Mouse (Mus musculus): ENCODE data around the gene Caskin1.

The Caskin1 gene

DNA sequence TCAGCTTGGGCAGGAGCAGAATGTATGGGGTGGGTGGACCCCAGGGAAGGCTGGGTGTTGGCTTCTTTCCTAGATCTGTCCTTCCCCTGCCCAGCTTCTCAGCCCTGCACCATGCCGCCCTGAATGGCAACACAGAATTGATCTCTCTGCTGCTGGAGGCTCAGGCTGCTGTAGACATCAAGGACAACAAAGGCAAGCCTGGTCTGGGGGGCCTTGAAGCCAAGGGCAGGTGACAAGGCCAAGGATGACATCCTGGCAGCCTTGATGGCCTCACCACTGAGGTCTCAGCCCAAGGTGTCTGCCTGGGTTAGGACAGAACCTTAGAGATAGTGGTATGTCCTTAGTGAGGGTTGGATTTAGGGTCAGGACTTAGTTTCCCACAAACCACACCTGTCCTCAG lies 7.6 kb downstream of the Caskin1 start:
- no peak for DNase-seq

DNA sequence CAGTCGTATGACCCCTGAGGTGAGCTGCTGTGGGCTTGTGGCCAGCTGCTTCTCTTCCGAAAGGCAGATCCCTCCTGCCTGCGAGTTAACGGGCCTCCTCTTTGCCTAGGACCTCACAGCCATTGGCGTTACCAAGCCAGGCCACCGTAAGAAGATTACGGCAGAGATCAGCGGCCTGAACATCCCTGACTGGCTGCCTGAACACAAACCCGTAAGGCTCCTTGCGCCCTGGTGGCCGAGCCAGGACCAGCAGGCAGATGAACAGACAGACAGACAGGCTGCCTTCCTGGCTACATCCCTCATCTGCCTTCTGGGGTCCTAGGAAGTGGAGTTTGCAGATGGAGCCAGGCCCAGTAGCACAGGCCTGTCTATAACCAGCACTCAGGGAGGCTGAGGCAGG lies 13.8 kb downstream of the Caskin1 start:
- DNase-seq = no peak

DNA sequence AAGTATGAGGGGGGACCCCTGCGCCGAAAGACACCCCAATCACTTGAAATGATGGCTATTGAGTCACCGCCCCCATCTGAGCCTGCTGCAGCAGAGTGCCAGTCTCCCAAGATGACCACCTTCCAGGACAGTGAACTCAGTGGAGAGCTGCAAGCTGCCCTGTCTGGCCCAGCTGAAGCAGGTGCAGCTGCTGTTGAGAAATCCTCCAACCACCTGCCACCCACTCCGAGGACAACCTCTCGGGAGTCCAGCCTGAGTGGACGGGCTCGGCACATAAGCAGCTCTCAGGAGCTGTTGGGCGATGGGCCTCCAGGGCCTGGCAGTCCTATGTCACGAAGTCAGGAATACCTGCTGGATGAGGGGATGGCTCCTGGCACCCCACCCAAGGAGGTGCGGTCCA lies 15.7 kb downstream of the Caskin1 start:
- no peak for DNase-seq

DNA sequence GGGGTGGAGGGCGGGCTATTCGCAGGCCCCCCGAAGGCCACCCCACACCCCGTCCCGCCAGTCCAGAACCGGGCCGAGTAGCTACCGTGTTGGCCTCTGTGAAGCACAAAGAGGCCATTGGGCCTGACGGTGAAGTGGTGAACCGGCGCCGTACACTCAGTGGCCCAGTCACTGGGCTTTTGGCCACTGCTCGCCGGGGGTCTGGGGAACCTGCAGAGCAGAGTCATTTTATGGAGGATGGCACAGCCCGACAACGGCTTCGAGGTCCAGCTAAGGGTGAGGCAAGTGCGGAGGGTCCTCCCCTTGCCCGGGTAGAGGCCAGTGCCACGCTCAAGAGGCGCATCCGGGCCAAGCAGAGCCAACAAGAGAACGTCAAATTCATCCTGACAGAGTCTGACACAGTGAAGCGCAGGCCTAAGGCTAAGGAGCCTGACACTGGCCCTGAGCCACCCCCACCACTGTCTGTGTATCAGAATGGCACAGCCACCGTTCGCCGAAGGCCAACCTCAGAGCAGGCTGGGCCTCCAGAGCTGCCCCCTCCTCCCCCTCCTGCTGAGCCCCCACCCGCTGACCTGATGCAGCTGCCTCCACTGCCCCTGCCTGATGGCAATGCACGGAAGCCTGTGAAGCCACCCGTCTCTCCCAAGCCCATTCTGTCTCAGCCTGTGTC lies 17.0 kb downstream of the Caskin1 start:
- DNase-seq = no peak

DNA sequence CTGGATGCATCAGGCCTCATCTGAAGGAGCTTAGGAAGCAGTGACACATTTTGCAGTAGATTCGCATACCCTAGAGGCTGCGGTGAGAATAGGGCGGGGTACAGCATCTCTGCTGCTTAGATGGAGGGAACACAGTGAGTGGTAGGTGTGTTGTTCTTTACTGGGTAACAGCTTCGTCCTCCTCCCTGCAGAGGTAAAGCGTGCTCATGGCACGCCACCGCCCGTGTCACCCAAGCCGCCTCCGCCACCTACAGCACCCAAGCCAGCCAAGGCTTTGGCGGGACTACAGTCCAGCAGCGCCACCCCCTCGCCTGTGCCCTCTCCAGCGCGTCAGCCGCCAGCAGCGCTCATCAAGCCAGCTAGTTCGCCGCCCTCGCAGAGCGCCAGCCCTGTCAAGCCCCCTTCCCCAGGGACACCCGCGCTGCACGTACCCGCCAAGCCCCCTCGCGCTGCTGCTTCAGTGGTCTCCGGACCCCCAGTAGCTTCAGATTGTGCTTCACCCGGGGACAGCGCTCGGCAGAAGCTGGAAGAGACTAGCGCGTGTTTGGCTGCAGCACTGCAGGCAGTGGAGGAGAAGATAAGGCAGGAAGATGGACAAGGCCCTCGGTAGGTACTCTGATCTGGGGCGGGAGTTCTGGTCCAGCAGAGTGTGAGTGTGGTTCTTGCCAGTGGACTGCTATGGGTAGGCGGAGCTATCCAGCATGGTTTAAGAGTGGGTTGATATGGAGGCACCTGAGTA lies 18.1 kb downstream of the Caskin1 start:
- no peak for DNase-seq

DNA sequence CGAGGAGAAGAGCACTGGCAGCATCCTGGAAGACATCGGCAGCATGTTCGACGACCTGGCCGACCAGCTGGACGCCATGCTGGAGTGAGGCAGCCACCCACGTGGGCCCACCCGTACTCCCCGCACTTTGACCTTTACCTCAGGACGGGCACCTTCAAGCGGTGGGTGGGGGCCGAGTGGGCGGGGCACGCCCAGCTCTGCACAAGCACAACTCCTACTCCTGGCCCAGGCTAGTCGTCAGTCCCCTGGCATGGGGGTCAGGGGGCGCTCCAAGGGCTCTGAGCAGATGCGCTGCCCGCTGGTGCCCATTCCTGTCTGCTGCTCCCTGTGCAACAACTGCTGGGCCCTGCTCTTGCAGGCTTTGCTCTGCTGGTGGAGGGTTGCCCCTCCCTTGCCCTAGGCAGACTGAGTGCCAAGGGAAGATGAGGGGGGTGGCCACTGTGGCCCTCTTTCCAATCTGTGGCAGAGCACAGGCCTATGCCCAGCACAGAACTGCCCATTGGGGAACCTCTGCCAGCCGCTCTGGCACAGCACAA lies 18.8 kb downstream of the Caskin1 start:
- DNase-seq = no peak

DNA sequence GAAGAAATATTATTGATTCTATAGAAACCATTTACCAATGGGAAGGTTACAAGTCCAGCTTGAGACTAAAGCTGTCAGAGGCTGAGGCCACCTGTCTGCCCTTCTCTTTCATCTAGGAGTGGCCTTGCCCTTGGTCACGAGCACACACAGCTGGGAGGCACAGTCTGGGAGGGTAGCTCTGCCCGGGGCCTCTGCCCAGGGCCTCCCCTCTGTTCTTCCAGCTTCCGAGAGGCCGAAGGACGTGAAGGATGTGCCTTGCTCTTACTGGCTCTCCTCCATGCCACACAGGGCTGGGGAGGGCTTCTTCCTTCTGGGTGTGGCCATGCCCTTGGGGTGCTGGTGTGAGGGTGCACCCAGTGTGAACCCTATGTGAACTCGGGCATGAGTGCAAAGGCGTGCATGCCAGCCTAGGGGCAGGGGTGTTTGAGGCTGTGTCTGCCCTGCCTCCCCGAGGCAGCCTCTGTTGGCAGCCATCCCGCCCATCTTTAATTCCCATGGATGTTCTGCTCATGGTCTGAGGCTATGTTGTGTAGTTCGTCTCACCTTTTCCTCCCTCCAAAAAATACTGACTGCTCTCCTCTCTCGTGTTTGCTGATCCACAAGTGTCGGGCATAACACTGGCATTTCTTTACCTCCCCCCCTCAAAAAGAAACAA lies 19.5 kb downstream of the Caskin1 start:
- DNase-seq = no peak

DNA sequence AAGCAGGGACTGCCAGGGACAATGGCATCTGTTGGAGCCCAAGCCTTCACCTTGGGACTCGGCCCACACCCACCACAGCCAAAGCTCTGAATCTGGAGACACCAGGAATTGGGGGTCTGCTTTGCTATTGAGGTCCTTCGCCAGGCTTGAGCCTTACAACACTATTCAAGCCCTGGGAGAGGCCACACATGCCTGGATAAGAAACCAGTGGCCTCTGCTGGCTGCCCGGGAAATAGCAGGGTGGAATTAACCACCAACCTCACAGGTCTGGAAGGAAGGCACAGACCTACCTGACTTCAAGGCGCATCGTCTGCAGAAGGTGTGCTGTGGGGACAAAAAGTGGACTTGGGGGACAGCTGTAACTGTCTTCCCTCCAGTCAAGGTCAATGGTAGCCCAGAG lies 25.2 kb downstream of the Caskin1 start:
- DNase-seq = peak; percentile 69

DNA sequence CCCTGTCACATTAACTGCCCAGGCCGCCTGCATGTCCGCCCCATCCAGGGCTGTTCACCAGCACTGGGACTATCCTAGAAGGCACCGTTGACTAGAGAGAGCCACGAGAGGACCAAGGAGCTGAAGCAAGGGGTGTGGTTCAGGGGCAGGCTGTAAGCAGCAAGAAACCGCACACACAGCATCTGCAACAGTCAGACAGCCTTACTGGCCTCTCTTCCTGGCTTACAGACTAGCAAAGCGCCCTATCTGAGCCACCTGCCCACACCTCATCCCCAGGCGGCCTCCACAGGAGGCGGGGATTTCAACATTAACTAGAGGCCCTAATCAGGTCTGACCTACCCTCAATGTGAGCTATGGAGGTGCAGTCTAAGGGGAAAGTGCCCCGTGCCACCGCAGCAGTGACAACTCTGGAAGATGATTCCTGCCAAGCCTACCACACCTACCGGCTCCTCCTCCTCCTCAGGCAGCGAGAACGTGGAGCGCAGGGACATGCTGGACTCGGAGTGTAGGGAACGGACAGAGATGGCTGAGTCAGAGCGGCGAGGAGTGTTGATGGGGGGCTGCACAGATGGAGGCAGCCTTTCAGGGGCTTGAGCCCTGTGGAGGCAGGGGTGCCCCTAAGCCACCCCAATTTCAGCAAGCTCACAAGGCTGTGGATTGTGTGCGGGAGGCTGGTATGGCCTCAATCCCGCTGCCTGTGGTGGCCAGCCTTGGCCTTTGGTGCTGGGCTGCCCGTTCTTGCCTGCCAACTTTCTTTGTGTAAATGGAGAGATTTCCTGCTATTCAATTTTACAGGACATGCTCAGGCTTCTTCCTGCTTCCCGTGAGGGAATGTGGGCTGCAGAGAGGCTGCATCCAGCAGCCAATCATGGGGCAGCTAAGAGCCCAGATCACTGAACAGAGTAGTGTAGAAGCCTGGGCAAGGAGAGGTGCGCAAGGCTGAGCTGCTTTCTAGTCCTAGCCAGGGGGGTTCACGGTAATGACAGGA lies 26.2 kb downstream of the Caskin1 start:
- DNase-seq = peak; percentile 35

DNA sequence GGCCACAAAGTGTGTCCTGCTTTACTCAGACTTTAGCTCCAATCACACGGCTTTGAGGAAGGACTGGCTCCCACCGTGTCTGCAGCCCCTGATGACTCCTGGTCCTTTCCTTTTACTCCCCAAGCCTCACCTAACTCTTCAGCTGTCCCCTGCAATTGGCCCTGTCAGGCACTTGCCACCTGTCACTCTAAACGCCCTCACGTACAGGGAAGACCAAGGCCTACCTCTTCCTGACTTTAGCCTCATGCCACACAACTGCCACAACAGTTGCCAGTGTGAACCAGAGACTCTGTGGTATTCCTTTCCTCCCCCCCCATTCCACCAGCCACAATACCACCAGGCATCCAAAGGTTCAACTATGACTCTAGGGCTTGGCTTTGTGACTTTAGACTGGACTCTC lies 32.0 kb downstream of the Caskin1 start:
- DNase-seq = no peak

DNA sequence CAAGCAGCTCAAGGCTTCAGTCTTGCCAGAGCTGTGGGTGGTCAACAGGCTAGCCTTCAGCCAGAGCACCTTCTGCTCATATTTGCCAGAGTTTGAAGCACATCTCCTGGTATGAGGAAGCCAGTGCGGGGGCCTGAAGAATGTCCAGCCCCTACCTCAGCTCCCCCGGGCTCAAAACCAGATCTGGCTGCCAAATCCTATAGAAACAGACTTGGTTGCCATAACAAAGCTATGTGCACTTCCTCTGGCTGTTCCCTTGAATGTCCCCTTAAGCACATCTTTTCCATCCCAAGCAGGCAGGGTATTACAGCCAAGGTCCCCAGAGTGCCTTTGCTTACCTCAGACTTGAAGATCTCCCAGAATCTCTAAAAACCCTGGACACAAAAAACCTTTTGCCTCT lies 36.3 kb downstream of the Caskin1 start:
- no peak for DNase-seq

DNA sequence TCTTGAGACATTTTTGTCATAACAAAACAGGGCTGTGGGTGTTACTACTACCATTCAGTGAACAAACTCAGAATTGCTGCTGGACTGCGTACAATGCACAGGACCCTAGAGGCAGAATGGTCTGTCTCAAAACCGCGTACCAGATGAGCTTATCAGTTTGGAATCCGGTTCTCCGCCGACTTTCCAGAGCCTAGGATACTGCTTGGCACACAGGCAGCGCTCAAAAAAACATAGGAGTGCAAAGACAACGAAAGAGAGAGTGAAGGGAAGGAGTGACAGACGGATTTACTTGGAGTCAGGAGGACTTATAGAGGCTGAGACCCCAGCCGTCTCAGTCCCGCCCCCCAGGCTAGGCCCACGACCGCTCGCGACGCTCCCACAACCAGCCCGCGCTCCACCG lies 38.9 kb downstream of the Caskin1 start:
- DNase-seq = no peak

DNA sequence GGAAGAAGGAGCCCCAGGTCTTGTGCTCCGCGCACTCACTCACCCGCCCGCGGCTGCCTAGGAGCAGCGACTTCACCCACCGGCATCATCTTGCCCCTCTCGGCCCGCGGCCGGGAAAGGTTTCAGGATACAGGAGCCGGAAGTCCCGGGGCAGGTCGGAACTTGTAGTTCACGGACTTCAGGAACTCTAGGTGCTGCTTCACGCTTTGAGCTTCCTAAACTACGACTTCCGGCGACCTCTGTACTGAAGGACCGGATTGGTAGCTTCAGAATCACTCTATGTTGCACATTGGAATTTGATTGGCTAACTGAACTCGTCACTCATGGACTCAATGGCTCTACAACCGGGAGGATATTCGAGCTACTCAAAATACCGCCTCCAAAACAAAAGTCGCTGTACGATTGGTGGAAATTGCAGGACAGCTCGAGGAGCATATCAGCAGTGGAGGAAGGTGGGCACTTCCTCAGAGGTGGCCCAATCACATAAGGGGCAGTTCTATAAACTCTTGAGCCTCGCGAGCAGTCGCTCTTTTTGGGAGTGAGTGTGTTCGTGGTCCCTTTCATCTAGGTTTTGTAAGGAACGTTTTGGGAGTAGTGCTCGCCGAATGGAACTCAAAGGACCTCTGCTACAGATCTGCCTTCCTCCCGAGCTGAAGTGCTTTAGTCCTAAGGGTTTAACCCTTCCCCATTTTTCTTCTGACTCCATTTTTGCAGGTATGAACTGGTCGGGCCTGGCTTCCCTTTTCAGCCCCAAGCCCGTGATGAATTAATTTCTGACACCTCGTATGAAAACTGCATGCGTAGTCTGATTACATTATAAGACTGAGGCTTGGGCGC lies 39.5 kb downstream of the Caskin1 start, which contains the start of gene Traf7:
Gene Traf7 (minus strand): TSS at position 216 of the 837 bp plus-strand sequence.
- DNase-seq = peak; percentile 90

DNA sequence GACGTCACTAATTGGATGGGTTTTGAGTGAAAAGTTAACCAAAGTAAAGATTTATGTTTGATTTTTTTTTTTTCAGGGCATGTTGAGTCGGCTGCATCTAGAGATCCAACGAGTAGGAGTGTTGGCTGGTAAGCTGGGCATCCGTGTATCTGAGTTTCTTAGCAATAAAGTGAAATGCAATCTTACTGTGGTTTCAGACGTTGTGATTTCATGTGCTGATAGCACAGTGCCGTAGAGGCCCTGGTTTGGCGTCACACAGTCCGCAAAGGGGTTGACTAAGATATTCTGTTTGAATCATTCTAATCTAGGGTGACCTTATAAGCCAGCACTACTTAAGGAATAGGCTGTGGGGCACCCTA lies 40.1 kb downstream of the Caskin1 start:
- DNase-seq = no peak

DNA sequence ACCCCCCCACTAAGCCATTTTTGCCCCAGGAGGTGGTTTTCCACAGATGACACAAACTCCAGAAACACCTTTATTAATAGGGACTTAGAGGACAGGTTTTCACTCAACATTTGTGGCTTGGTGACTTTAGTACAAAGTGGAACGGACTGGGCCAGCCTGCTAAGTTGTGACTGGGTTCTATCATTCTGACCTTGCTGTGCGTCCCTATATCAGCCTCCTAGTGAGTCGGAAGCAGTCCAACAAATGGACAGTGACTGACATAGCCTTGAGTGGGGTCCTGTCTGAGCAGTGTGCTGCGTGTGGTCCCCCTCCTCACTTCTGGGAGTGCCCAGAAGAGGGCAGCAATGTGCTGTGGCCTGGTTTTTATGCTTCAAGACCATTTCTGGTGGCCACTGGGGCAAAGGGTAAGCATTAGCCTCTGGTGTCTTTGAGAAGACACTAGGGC lies 40.6 kb downstream of the Caskin1 start:
- peak; percentile 58 for DNase-seq

DNA sequence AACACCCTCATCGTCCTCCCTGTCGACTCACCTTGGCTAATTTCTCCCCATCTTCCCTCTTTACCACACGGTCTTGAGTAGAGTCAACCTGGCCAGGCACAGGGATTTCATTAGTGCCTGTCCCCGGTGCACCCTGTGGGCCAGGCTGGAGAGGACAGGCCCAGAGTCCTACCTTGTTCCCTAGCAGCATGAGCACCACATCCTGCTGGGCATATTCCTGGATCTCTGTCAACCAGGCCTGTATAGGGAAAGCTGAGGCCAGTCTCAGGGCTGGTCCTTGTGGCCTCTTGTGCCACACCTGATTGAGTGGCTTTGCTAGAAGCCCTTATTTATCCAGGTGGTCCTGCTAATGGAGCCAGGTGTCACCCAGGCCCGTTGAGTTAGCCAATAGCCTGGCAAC lies 41.5 kb downstream of the Caskin1 start:
- no peak for DNase-seq

DNA sequence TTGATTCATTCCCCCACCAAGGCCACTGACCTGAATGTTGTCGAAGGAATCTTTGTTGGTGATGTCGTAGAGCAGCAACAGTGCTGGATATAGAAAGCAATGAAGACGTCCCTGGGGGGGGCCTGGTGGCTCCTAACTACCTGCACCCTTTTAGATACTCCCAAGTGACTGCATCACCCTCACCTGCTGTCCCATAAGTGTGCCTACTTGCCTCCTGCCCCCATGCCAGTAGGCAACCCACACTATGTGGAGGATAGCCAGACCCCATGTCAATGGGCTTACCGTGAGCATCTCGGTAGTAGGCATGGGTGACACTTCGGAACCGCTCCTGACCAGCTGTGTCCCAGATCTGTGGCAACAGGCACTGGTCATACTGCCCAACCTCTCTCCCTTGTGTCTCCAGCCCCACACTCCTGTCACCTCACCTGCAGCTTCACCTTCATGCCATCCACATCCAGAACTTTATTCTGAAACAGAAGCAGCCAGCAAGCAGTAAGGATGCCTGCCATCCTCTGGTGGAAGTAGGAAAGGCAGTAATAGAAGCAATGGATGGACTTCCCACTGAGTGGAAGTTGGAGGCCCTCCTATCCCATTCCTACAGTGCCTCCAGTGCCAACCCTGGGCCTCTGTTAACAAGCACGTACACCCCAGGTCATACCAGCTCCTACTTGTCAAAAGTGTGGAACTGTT lies 42.1 kb downstream of the Caskin1 start:
- DNase-seq = no peak

DNA sequence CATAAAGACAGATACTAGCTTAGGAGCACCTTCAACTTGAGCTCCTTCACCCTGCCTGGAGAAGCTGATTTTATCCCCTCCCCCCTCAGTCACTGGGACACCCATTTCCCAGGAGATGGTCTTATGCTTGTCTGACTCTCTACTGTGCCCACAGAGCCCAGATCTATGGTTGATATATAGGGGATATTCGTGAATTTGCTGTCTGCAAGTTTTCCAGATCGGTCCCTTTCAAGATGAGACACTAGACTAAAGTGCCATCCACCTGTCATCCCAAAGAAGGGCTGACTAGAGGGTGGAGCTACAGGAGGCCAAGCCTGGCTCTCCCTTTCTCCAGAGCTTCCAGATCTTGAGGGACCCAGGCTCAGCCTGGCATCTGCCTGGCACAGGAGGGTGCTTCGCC lies 42.7 kb downstream of the Caskin1 start:
- no peak for DNase-seq

DNA sequence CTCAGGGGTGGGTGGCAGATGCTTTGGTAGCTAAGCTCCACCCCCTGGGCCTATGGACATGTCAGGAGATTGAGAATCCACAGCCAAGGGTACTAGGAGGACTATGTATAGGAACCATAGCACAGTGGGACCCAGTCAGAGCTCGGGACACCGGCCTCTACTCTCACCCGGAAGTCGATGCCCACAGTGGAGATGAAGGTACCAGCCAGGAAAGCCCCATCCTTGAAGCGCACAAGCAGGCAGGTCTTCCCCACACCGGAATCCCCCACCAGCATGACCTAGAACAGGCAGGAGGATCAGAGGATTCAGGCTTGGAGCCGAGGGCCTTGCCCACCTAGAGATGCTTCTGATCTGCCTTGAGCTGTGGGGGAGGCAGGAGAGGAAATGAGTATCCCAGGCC lies 43.6 kb downstream of the Caskin1 start:
- DNase-seq = no peak

DNA sequence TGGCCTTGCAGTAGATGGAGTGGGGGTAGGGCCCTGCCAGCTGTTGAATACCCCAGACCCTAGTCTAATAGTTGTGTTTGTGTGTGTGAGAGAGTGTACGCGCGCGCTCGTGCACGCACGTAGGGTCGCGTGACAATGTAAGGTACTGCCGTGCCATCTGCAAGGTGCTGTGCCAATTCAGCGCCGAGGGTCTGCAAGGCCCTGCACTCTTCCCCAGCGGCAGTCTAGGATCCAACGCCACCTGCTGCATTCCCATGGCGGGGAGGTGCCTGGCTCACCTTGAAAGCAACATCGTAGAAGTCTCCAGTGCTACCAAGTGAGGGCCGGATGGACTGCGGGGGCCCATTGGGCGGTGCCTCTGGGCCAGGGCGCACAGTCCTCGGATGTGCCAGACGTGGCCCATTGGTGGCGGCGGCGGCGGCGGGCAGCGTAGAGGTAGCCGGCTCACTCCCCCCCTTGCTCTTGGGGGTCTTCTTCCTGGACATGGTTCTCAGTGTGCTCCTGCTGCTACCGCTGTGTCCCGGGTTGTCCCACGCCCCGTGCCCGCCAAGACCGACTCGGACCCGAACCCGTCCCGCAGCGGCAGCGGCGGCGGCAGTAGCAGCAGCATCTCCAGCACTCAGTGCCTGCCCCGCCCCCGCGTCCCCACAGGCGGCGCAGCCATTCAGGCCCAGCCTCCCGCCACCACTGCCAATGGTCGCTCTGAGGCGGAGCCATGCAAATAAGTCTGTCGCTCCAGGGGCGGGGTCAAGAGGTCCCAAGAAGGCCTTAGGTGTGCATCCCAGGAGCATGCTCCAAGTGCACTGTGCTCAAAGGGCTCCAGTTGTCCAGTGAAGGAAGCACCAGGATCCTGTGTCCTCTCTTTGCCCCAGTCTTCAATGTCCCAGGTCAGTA lies 44.9 kb downstream of the Caskin1 start:
- DNase-seq = peak; percentile 84

Data from lung, postnatal 14 days (tissue).